Mouse (Mus musculus) megakaryocyte, embryonic 14.5 days (primary cell): ENCODE data around the gene Scd1.

ENCODE experiments used
- FLI1 ChIP-seq: IDR thresholded peaks from 2 replicates; pipeline ENCODE4 v1.6.1; 2012; ENCODE audit warnings: low read length, inconsistent platforms, mixed read lengths
- GATA1 ChIP-seq: IDR thresholded peaks from 3 replicates; pipeline ENCODE4 v1.6.1; 2012; ENCODE audit warnings: mixed read lengths, low read length, inconsistent platforms, borderline replicate concordance

DNA sequence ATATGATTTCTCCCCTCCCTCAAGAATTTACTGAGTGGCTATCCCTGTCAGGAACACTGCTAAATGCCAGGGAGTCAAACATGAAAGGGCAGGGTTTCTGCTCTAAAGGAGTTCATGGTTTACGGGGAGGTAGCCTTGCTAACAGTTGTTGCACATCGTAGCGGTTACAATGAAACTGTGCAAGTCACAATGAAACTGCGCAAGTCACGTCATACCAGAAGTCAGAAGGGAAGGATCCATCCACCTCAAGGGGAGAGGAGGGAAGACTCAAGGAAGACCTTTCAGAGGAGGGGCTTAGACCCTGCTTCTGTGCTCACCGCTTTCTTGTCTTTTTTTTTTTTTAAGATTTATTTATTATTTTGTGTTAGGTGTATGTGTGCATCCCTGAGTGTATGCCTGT, 47.2 kb upstream of the Scd1 start:
- no peak for TF ChIP-seq GATA1
- TF ChIP-seq FLI1 = no peak
